Mouse (Mus musculus): ENCODE measurements around the gene Ift81. TPM values are rescaled to one million over a fixed set of nuclear protein-coding genes. Genes with fewer than 3 reads are reported as not detected.

Gene Ift81
- polyA plus RNA-seq, 1 experiment from 2014 or later: 25.2 TPM

- Histone ChIP-seq H3K27ac (ENCODE audit: poor library complexity, severe bottlenecking) (peak overlapping the region; percentile 19), H3K4me2 (no peak overlapping the region), H3K9ac (no peak overlapping the region; the same call in 1 of the 2 replicates), H3K9me3 (replicated peaks) (no peaks in the 10 kb centered on the region), H3K4me3 (no peak overlapping the region), H3K36me3 (no peaks in the 10 kb centered on the region), H3K27me3 (replicated peaks) (no peaks in the 10 kb centered on the region), H3K4me1 (replicated peaks) (peaks cover 77% of the 10 kb centered on the region)
- ATAC-seq (ENCODE audit: insufficient number of reproducible peaks, low FRiP score): no peak
- 70% methylated on average over 5 of the region's 5 CpGs for WGBS
Observed at GRCm38 (mm10) chr5:122516901-122517300, 97.4 kb downstream of the Ift81 start.

- H3K4me1 ChIP-seq (replicated peaks): peaks cover 77% of the 10 kb centered on the region
- WGBS: 75% methylated on average over 11 of the region's 11 CpGs
Observed at GRCm38 (mm10) chr5:122516029-122516730, 98.1 kb downstream of the Ift81 start.

GRCm38 (mm10) chr5:122514127-122514521 is 100.2 kb downstream of the Ift81 start:
- Histone ChIP-seq H3K4me2 (peak overlapping the region; percentile 40), H3K27me3 (replicated peaks) (no peaks in the 10 kb centered on the region), H3K36me3 (no peaks in the 10 kb centered on the region), H3K9me3 (replicated peaks) (no peaks in the 10 kb centered on the region), H3K4me1 (replicated peaks) (peaks cover 77% of the 10 kb centered on the region), H3K4me3 (no peak overlapping the region), H3K27ac (ENCODE audit: poor library complexity, severe bottlenecking) (peak overlapping the region; percentile 8; the same call in 1 of the 2 replicates), H3K9ac (peak overlapping the region; percentile 36; the same call in 1 of the 2 replicates)
- ATAC-seq (ENCODE audit: insufficient number of reproducible peaks, low FRiP score): no peak
- WGBS: 40% methylated on average over 8 of the region's 8 CpGs

More at GRCm38 (mm10) chr5:122516029-122516730, 98.1 kb downstream of the Ift81 start:
- Histone ChIP-seq H3K36me3 (no peaks in the 10 kb centered on the region), H3K9ac (no peak overlapping the region), H3K27ac (ENCODE audit: poor library complexity, severe bottlenecking) (no peak overlapping the region; the same call in 1 of the 2 replicates), H3K4me2 (no peak overlapping the region), H3K4me3 (no peak overlapping the region), H3K9me3 (replicated peaks) (no peaks in the 10 kb centered on the region), H3K27me3 (replicated peaks) (no peaks in the 10 kb centered on the region)
- ATAC-seq (ENCODE audit: insufficient number of reproducible peaks, low FRiP score): no peak

- no peak overlapping the region for H3K4me3 ChIP-seq
- H3K9me3 ChIP-seq (replicated peaks): no peaks in the 10 kb centered on the region
- H3K27ac ChIP-seq (ENCODE audit: poor library complexity, severe bottlenecking): peak overlapping the region; percentile 8; the same call in 1 of the 2 replicates
- H3K4me2 ChIP-seq: peak overlapping the region; percentile 40
- peaks cover 76% of the 10 kb centered on the region for H3K4me1 ChIP-seq (replicated peaks)
- H3K9ac ChIP-seq: peak overlapping the region; percentile 36; the same call in 1 of the 2 replicates
- no peaks in the 10 kb centered on the region for H3K27me3 ChIP-seq (replicated peaks)
- H3K36me3 ChIP-seq: no peaks in the 10 kb centered on the region
- no peak for ATAC-seq (ENCODE audit: insufficient number of reproducible peaks, low FRiP score)
- WGBS: 40% methylated on average over 22 of the region's 23 CpGs
Observed at GRCm38 (mm10) chr5:122513421-122514126, 100.7 kb downstream of the Ift81 start.

- H3K27me3 ChIP-seq (replicated peaks): no peaks in the 10 kb centered on the region
- WGBS: 69% methylated on average over 6 of the region's 6 CpGs
- H3K36me3 ChIP-seq: no peaks in the 10 kb centered on the region
- H3K9ac ChIP-seq: no peak overlapping the region
- no peak overlapping the region for H3K4me2 ChIP-seq
- peaks cover 60% of the 10 kb centered on the region for H3K4me1 ChIP-seq (replicated peaks)
- no peak for ATAC-seq (ENCODE audit: insufficient number of reproducible peaks, low FRiP score)
- no peak overlapping the region for H3K4me3 ChIP-seq
- H3K27ac ChIP-seq (ENCODE audit: poor library complexity, severe bottlenecking): no peak overlapping the region
- no peaks in the 10 kb centered on the region; the same call in 1 of the 2 replicates for H3K9me3 ChIP-seq (replicated peaks)
Observed at GRCm38 (mm10) chr5:122512011-122512410, 102.3 kb downstream of the Ift81 start.

- Histone ChIP-seq H3K36me3 (no peaks in the 10 kb centered on the region), H3K9ac (no peak overlapping the region), H3K4me2 (no peak overlapping the region; the same call in 1 of the 2 replicates), H3K27me3 (replicated peaks) (no peaks in the 10 kb centered on the region), H3K9me3 (replicated peaks) (peaks cover 3% of the 10 kb centered on the region), H3K4me3 (no peak overlapping the region), H3K4me1 (replicated peaks) (peaks cover 54% of the 10 kb centered on the region), H3K27ac (ENCODE audit: poor library complexity, severe bottlenecking) (peak overlapping the region; percentile 33; the same call in 1 of the 2 replicates)
- WGBS: 29% methylated on average over 9 of the region's 9 CpGs
- no peak for ATAC-seq (ENCODE audit: insufficient number of reproducible peaks, low FRiP score)
Observed at GRCm38 (mm10) chr5:122511405-122511804, 102.9 kb downstream of the Ift81 start.

GRCm38 (mm10) chr5:122510651-122511157 is 103.6 kb downstream of the Ift81 start:
- Histone ChIP-seq H3K27me3 (replicated peaks) (no peaks in the 10 kb centered on the region), H3K9ac (peak overlapping the region; percentile 21), H3K4me2 (0 out of 2 replicates have a peak overlapping the region, but pooled peaks have one; percentile 1), H3K4me3 (no peak overlapping the region), H3K36me3 (no peaks in the 10 kb centered on the region), H3K4me1 (replicated peaks) (peaks cover 49% of the 10 kb centered on the region), H3K27ac (ENCODE audit: poor library complexity, severe bottlenecking) (peak overlapping the region; percentile 33), H3K9me3 (replicated peaks) (peaks cover 4% of the 10 kb centered on the region)
- WGBS: 41% methylated on average over 17 of the region's 17 CpGs
- ATAC-seq (ENCODE audit: insufficient number of reproducible peaks, low FRiP score): peak; percentile 41; the same call in 1 of the 2 replicates

GRCm38 (mm10) chr5:122509608-122510007 is 104.7 kb downstream of the Ift81 start:
- Histone ChIP-seq H3K27me3 (replicated peaks) (no peaks in the 10 kb centered on the region), H3K27ac (ENCODE audit: poor library complexity, severe bottlenecking) (peak overlapping the region; percentile 33), H3K4me3 (no peak overlapping the region), H3K36me3 (no peaks in the 10 kb centered on the region), H3K9ac (no peak overlapping the region), H3K4me1 (replicated peaks) (peaks cover 49% of the 10 kb centered on the region), H3K9me3 (replicated peaks) (peaks cover 4% of the 10 kb centered on the region), H3K4me2 (no peak overlapping the region)
- 44% methylated on average over 7 of the region's 7 CpGs for WGBS
- no peak for ATAC-seq (ENCODE audit: insufficient number of reproducible peaks, low FRiP score)

- Histone ChIP-seq H3K27ac (ENCODE audit: poor library complexity, severe bottlenecking) (peak overlapping the region; percentile 33; the same call in 1 of the 2 replicates), H3K4me3 (no peak overlapping the region)
- no peak for ATAC-seq (ENCODE audit: insufficient number of reproducible peaks, low FRiP score)
Observed at GRCm38 (mm10) chr5:122508861-122509306, 105.4 kb downstream of the Ift81 start.

GRCm38 (mm10) chr5:122507396-122507795 is 106.9 kb downstream of the Ift81 start:
- peaks cover 48% of the 10 kb centered on the region for H3K4me1 ChIP-seq (replicated peaks)
- no peak overlapping the region for H3K9ac ChIP-seq
- no peaks in the 10 kb centered on the region for H3K27me3 ChIP-seq (replicated peaks)
- no peak overlapping the region for H3K4me3 ChIP-seq
- no peaks in the 10 kb centered on the region for H3K36me3 ChIP-seq
- H3K9me3 ChIP-seq (replicated peaks): peaks cover 4% of the 10 kb centered on the region
- H3K27ac ChIP-seq (ENCODE audit: poor library complexity, severe bottlenecking): no peak overlapping the region
- no peak for ATAC-seq (ENCODE audit: insufficient number of reproducible peaks, low FRiP score)
- H3K4me2 ChIP-seq: no peak overlapping the region

More at GRCm38 (mm10) chr5:122508861-122509306, 105.4 kb downstream of the Ift81 start:
- H3K9ac ChIP-seq: no peak overlapping the region
- H3K9me3 ChIP-seq (replicated peaks): peaks cover 4% of the 10 kb centered on the region
- no peaks in the 10 kb centered on the region for H3K27me3 ChIP-seq (replicated peaks)
- WGBS: 77% methylated on average over 11 of the region's 11 CpGs
- H3K4me2 ChIP-seq: no peak overlapping the region
- no peaks in the 10 kb centered on the region for H3K36me3 ChIP-seq
- H3K4me1 ChIP-seq (replicated peaks): peaks cover 44% of the 10 kb centered on the region

GRCm38 (mm10) chr5:122506462-122506861 is 107.9 kb downstream of the Ift81 start:
- Histone ChIP-seq H3K4me3 (no peak overlapping the region), H3K9ac (no peak overlapping the region), H3K9me3 (replicated peaks) (peaks cover 4% of the 10 kb centered on the region), H3K27ac (ENCODE audit: poor library complexity, severe bottlenecking) (no peak overlapping the region), H3K27me3 (replicated peaks) (no peaks in the 10 kb centered on the region), H3K4me2 (no peak overlapping the region), H3K4me1 (replicated peaks) (peaks cover 40% of the 10 kb centered on the region), H3K36me3 (no peaks in the 10 kb centered on the region)
- ATAC-seq (ENCODE audit: insufficient number of reproducible peaks, low FRiP score): no peak
- WGBS: 79% methylated on average over 3 of the region's 3 CpGs
